ENCODE assay signal across 9 mouse cellular contexts in the genomic region with DNA sequence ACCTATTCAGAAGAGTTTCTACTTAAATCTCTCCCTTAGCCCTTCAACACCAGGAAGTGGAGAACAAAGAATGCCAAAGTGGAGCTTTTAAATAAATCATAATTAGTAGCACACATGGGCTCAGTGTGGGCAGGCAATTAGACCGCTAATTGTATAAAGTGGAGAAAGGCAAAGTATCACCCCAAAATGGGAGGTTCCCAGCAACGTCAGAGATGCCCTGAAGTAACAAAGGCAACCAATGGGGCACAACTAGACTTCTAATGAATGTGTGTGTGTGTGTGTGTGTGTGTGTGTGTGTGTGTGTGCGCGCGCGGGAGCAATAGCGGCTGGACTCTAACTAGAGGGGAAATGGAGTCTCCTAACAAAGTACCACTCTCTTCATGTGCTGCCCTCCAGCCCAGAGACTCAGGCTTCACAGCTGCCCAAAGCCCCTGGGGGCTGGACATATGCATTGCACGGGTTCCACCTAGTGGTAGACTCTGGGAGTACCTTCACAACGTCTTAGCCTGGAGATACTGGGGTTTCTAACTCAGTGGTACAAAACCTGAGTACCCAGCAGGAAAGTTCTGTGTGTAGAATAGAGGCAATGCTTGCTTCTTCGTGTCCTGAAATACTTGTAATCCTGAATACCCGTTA.
DNase-seq lines count a peak whose midpoint lies in the region; ATAC-seq lines count a peak whose summit lies in the region.
"Had no signal": no experiment of that assay in that cellular context is flagged by ENCODE, and none has a peak within 500 bp of the region (broad histone marks: within the 10 kb centered on the region; RNA-seq: fewer than 3 reads in every experiment).

No protein-coding gene starts in this region.

- ATAC-seq in heart, embryonic 12.5 days (ENCODE audit: insufficient number of reproducible peaks, low FRiP score): no peak
- 0 out of 2 replicates have a peak, but pooled peaks have one; percentile 38 for ATAC-seq in intestine, embryonic 16.5 days
- ATAC-seq in midbrain, embryonic 14.5 days (ENCODE audit: low FRiP score, low TSS enrichment): peak; percentile 70; the same call in 1 of the 2 replicates

- H3K9me3 ChIP-seq in heart, embryonic 12.5 days (replicated peaks): no peaks in the 10 kb centered on the region
- H3K9me3 ChIP-seq in intestine, embryonic 16.5 days (ENCODE audit: control insufficient read depth, low read length): no peaks in the 10 kb centered on the region
- no peaks in the 10 kb centered on the region for H3K9me3 ChIP-seq in midbrain, embryonic 14.5 days (ENCODE audit: control insufficient read depth, low read length)

- no peak overlapping the region for H3K27ac ChIP-seq in heart, embryonic 12.5 days (ENCODE audit: poor library complexity, severe bottlenecking)
- H3K27ac ChIP-seq in intestine, embryonic 16.5 days (ENCODE audit: low read length): no peak overlapping the region
- no peak overlapping the region for H3K27ac ChIP-seq in midbrain, embryonic 14.5 days (replicated peaks; ENCODE audit: low read depth, low read length)
- H3K27ac ChIP-seq: macrophage had no signal

- 41% methylated on average over 11 of the region's 11 CpGs for WGBS in heart, embryonic 12.5 days
- 36% methylated on average over 11 of the region's 11 CpGs for WGBS in intestine, embryonic 16.5 days
- 24% methylated on average over 11 of the region's 11 CpGs for WGBS in midbrain, embryonic 14.5 days

- peak; percentile 3 to 63 for DNase-seq in heart, adult 18-20 months
- DNase-seq in cerebellum, postnatal 14 days: peak; percentile 91
- peak; percentile 54 to 76 for DNase-seq in frontal cortex, postnatal 10 days (ENCODE audit: low spot score in 2 of 2)
- DNase-seq in left cerebral cortex, postnatal 10 days (ENCODE audit: extremely low spot score in 1 of 2, low spot score in 2 of 2): peak; percentile 75 to 82
- peak; percentile 97 for DNase-seq in midbrain, embryonic 14.5 days
- peak; percentile 46 for DNase-seq in telencephalon, adult 2 months (ENCODE audit: low read depth, low spot score)

- H3K36me3 ChIP-seq in heart, embryonic 12.5 days: no peaks in the 10 kb centered on the region
- no peaks in the 10 kb centered on the region for H3K36me3 ChIP-seq in intestine, embryonic 16.5 days (ENCODE audit: control insufficient read depth, insufficient read depth, low read length)
- no peaks in the 10 kb centered on the region for H3K36me3 ChIP-seq in midbrain, embryonic 14.5 days (ENCODE audit: control insufficient read depth, insufficient read depth, low read length)

- H3K4me2 ChIP-seq in heart, embryonic 12.5 days: no peak overlapping the region
- H3K4me2 ChIP-seq in intestine, embryonic 16.5 days (ENCODE audit: low read depth, low read length): no peak overlapping the region
- H3K4me2 ChIP-seq in midbrain, embryonic 14.5 days (ENCODE audit: low read length): no peak overlapping the region

- no peaks in the 10 kb centered on the region for H3K27me3 ChIP-seq in heart, embryonic 12.5 days (replicated peaks)
- H3K27me3 ChIP-seq in intestine, embryonic 16.5 days (replicated peaks; ENCODE audit: control insufficient read depth, insufficient read depth, low read length): no peaks in the 10 kb centered on the region
- H3K27me3 ChIP-seq in midbrain, embryonic 14.5 days (ENCODE audit: control insufficient read depth, insufficient read depth, low read length): no peaks in the 10 kb centered on the region

- intact Hi-C loops in left cerebral cortex, postnatal 10 days (cut with DNase I): loop anchor here (2.0 to 10.0 kb wide), 5 partner anchors 177 to 604 kb away; partner anchors contain the start of gene Ntm

- H3K9ac ChIP-seq in heart, embryonic 12.5 days: no peak overlapping the region
- no peak overlapping the region for H3K9ac ChIP-seq in intestine, embryonic 16.5 days (ENCODE audit: low read depth, low read length)
- H3K9ac ChIP-seq in midbrain, embryonic 14.5 days (replicated peaks; ENCODE audit: low read length): no peak overlapping the region

- H3K4me1 ChIP-seq in heart, embryonic 12.5 days (replicated peaks): no peaks in the 10 kb centered on the region
- H3K4me1 ChIP-seq in intestine, embryonic 16.5 days (ENCODE audit: control insufficient read depth, insufficient read depth, low read length): no peaks in the 10 kb centered on the region
- H3K4me1 ChIP-seq in midbrain, embryonic 14.5 days (ENCODE audit: control insufficient read depth, insufficient read depth, low read length): no peaks in the 10 kb centered on the region

- no peak overlapping the region for H3K4me3 ChIP-seq in heart, embryonic 12.5 days
- H3K4me3 ChIP-seq in intestine, embryonic 16.5 days (ENCODE audit: low read length): no peak overlapping the region
- H3K4me3 ChIP-seq in midbrain, embryonic 14.5 days (replicated peaks; ENCODE audit: low read depth, low read length): no peak overlapping the region

Comparison
In these comparisons a context has a peak if more than half of its experiments do, and no peak if none do; other contexts are left out.
1. DNase-seq: peak in every context shown above with its lines; median percentile 97 in midbrain, embryonic 14.5 days; 91 in cerebellum, postnatal 14 days; 78 in left cerebral cortex, postnatal 10 days; 65 in frontal cortex, postnatal 10 days; 46 in telencephalon, adult 2 months; 33 in heart, adult 18-20 months.